Mouse (Mus musculus): ENCODE data around the gene Trim44. TPM values are rescaled to one million over a fixed set of nuclear protein-coding genes. Genes with fewer than 3 reads are reported as not detected.

Trim44 gene
- polyA plus RNA-seq, 2 experiments: 4.8 to 11.3 TPM

- H3K9me3 ChIP-seq (ENCODE audit: control insufficient read depth, low read length): no peaks in the 10 kb centered on the region
- no peak overlapping the region for H3K4me3 ChIP-seq (ENCODE audit: insufficient read depth in 1 of 2, low read depth in 2 of 2, low read length in 2 of 2)
- DNase-seq (ENCODE audit: low read depth in 3 of 3, low spot score in 3 of 3) (no peak), ATAC-seq (ENCODE audit: insufficient read depth) (no peak)
- TF ChIP-seq CTCF (IDR thresholded peaks at IDR 0.05; ENCODE audit: low read depth): no peak
- no peak overlapping the region for H3K4me2 ChIP-seq (ENCODE audit: low read depth)
- WGBS (ENCODE audit: insufficient replicate concordance): 30% methylated on average over 2 of the region's 2 CpGs
- H3K9ac ChIP-seq (replicated peaks): no peak overlapping the region
- peaks cover 0 to 3% of the 10 kb centered on the region in 2 experiments; a peak in 3 of 4 replicates for H3K4me1 ChIP-seq (replicated peaks; ENCODE audit: control insufficient read depth in 2 of 2, insufficient read depth in 2 of 2, low read length in 1 of 2)
- H3K36me3 ChIP-seq (replicated peaks; ENCODE audit: control insufficient read depth, insufficient read depth, low read depth): no peaks in the 10 kb centered on the region
- H3K27me3 ChIP-seq (ENCODE audit: control insufficient read depth, insufficient read depth, low read length): no peaks in the 10 kb centered on the region
- no peak overlapping the region for H3K27ac ChIP-seq
Measured at GRCm38 (mm10) chr2:102384057-102384456, 23.6 kb downstream of the Trim44 start.

DNA sequence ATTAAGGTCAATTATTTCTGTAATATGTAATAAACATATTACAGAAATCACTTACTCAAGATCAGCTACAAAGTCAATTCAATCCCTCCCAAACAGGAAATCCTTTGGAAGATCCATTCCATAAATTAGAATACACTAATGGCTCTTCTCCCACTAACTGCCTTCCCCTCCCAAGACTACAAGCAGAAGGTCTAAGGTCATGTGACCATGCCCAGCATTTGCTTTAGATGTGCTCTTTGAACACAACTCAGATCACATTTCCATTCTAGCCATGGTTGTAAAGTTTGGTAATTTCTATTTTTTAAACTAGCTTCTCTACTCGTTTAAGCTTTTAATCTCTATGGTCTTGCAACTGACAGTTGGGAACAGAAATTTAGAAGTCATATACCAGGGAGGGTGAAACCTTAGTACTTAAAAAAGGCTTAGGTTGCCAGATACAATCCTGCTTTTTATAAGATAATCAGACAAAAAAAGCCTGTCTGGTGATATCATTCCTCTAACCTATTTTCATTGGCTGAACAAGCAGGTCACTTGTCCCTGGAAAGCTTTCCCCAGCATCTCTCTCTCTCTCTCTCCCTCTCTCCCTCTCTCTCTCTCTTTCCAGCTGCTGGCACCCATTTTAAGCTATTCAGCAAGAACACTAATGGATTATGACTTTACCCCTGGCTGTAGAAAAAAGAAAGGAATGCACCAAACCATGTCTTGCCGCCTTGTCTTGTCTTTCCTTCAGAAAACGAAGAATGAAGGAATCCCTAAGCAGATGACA, 24.4 kb downstream of the Trim44 start:
- DNase-seq (ENCODE audit: low read depth in 3 of 3, low spot score in 3 of 3): no peak

DNA sequence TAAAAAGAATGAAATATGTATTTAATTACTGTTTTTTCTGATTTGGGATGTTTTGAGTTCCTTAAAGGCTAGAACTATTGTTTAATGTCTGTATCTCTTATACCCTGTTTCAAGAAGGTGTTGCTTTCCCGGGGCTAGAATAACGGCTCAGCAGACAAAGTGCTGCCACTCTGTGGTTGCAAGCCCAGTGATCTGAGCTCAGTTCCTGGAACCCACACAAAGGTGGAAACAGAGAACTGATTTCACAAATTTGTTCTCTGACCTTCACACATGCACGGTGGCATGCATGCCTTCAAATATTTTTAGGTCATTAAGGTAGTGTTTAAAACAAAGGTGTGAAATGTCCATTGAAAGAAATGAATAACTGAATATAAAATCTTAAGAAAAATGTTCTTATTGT, 25.1 kb downstream of the Trim44 start:
- TF ChIP-seq CTCF (IDR thresholded peaks at IDR 0.05; ENCODE audit: low read depth) (no peak), EP300 (IDR thresholded peaks at IDR 0.05; ENCODE audit: low read depth) (no peak)
- H3K27me3 ChIP-seq (ENCODE audit: control insufficient read depth, insufficient read depth, low read length): no peaks in the 10 kb centered on the region
- H3K4me2 ChIP-seq (ENCODE audit: low read depth): no peak overlapping the region
- 26% methylated on average over 3 of the region's 3 CpGs for WGBS (ENCODE audit: insufficient replicate concordance)
- DNase-seq (ENCODE audit: low read depth in 3 of 3, low spot score in 3 of 3) (no peak), ATAC-seq (ENCODE audit: insufficient read depth) (no peak)
- H3K4me3 ChIP-seq (ENCODE audit: insufficient read depth in 1 of 2, low read depth in 2 of 2, low read length in 2 of 2): no peak overlapping the region
- H3K9ac ChIP-seq (replicated peaks): no peak overlapping the region
- no peaks in the 10 kb centered on the region for H3K36me3 ChIP-seq (replicated peaks; ENCODE audit: control insufficient read depth, insufficient read depth, low read depth)
- no peaks in the 10 kb centered on the region for H3K9me3 ChIP-seq (ENCODE audit: control insufficient read depth, low read length)
- H3K27ac ChIP-seq: no peak overlapping the region
- H3K4me1 ChIP-seq (replicated peaks; ENCODE audit: control insufficient read depth in 2 of 2, insufficient read depth in 2 of 2, low read length in 1 of 2): peaks cover 0 to 3% of the 10 kb centered on the region in 2 experiments; a peak in 3 of 4 replicates

More for the DNA sequence above, 24.4 kb downstream of the Trim44 start:
- Histone ChIP-seq H3K27me3 (ENCODE audit: control insufficient read depth, insufficient read depth, low read length) (no peaks in the 10 kb centered on the region), H3K9ac (replicated peaks) (no peak overlapping the region), H3K4me1 (replicated peaks; ENCODE audit: control insufficient read depth in 2 of 2, insufficient read depth in 2 of 2, low read length in 1 of 2) (peaks cover 0 to 3% of the 10 kb centered on the region in 2 experiments; a peak in 3 of 4 replicates), H3K36me3 (replicated peaks; ENCODE audit: control insufficient read depth, insufficient read depth, low read depth) (no peaks in the 10 kb centered on the region), H3K27ac (no peak overlapping the region), H3K4me3 (ENCODE audit: insufficient read depth in 1 of 2, low read depth in 2 of 2, low read length in 2 of 2) (no peak overlapping the region), H3K4me2 (ENCODE audit: low read depth) (no peak overlapping the region), H3K9me3 (ENCODE audit: control insufficient read depth, low read length) (no peaks in the 10 kb centered on the region)
- ATAC-seq (ENCODE audit: insufficient read depth): no peak
- 70% methylated on average over 3 of the region's 3 CpGs for WGBS (ENCODE audit: insufficient replicate concordance)
- TF ChIP-seq CTCF (IDR thresholded peaks at IDR 0.05; ENCODE audit: low read depth): no peak

GRCm38 (mm10) chr2:102380581-102380980, 27.0 kb downstream of the Trim44 start:
- Histone ChIP-seq H3K27me3 (ENCODE audit: control insufficient read depth, insufficient read depth, low read length) (no peaks in the 10 kb centered on the region), H3K4me1 (replicated peaks; ENCODE audit: control insufficient read depth in 2 of 2, insufficient read depth in 2 of 2, low read length in 1 of 2) (peaks cover 0 to 3% of the 10 kb centered on the region in 2 experiments; a peak in 3 of 4 replicates), H3K9ac (replicated peaks) (no peak overlapping the region), H3K4me3 (ENCODE audit: insufficient read depth in 1 of 2, low read depth in 2 of 2, low read length in 2 of 2) (no peak overlapping the region), H3K9me3 (ENCODE audit: control insufficient read depth, low read length) (no peaks in the 10 kb centered on the region), H3K27ac (no peak overlapping the region), H3K36me3 (replicated peaks; ENCODE audit: control insufficient read depth, insufficient read depth, low read depth) (no peaks in the 10 kb centered on the region), H3K4me2 (ENCODE audit: low read depth) (no peak overlapping the region)
- no peak for DNase-seq (ENCODE audit: low read depth in 3 of 3, low spot score in 3 of 3)
- TF ChIP-seq CTCF (IDR thresholded peaks at IDR 0.05; ENCODE audit: low read depth) (no peak), EP300 (IDR thresholded peaks at IDR 0.05; ENCODE audit: low read depth) (no peak)
- 79% methylated on average over 2 of the region's 2 CpGs for WGBS (ENCODE audit: insufficient replicate concordance)
- ATAC-seq (ENCODE audit: insufficient read depth): no peak

GRCm38 (mm10) chr2:102378928-102379327, 28.7 kb downstream of the Trim44 start:
- ATAC-seq (ENCODE audit: insufficient read depth): no peak

More at GRCm38 (mm10) chr2:102378928-102379327, 28.7 kb downstream of the Trim44 start:
- Histone ChIP-seq H3K4me2 (ENCODE audit: low read depth) (no peak overlapping the region), H3K27me3 (ENCODE audit: control insufficient read depth, insufficient read depth, low read length) (no peaks in the 10 kb centered on the region), H3K9me3 (ENCODE audit: control insufficient read depth, low read length) (no peaks in the 10 kb centered on the region), H3K9ac (replicated peaks) (no peak overlapping the region), H3K4me1 (replicated peaks; ENCODE audit: control insufficient read depth in 2 of 2, insufficient read depth in 2 of 2, low read length in 1 of 2) (peaks cover 0 to 2% of the 10 kb centered on the region in 2 experiments; a peak in 3 of 4 replicates), H3K4me3 (ENCODE audit: insufficient read depth in 1 of 2, low read depth in 2 of 2, low read length in 2 of 2) (no peak overlapping the region), H3K27ac (no peak overlapping the region), H3K36me3 (replicated peaks; ENCODE audit: control insufficient read depth, insufficient read depth, low read depth) (no peaks in the 10 kb centered on the region)
- DNase-seq (ENCODE audit: low read depth in 3 of 3, low spot score in 3 of 3): no peak
- WGBS (ENCODE audit: insufficient replicate concordance): 43% methylated on average over 1 of the region's 1 CpGs
- TF ChIP-seq EP300 (IDR thresholded peaks at IDR 0.05; ENCODE audit: low read depth) (no peak), CTCF (IDR thresholded peaks at IDR 0.05; ENCODE audit: low read depth) (no peak)
